Mouse (Mus musculus): ENCODE data around the gene Nrros.

DNA sequence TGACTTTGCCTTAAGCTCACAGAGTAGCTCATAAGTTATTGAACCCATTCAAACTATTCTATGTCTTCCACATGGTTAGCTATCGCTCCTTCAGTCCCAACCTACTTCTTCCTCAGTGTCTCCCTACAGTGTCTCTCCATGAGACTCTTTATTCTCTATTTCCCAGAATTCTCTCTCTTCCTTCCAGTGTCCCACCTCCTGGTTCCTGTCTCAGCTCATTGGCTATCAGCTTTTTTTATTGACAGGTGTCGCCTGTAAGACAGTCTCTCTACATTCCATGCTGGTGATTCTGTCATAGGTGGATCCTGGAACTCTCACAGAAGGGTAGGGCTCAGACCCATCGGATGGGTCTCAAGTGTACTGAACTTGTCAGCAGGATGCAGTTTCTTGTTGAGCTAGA is 40.0 kb downstream of the Nrros start:
- TF ChIP-seq CTCF (conservative IDR thresholded peaks at IDR 0.05; ENCODE audit: low read length) = no peak
- no peak for TF ChIP-seq POU5F1 (IDR thresholded peaks at IDR 0.05; ENCODE audit: borderline replicate concordance, low read length)
- no peak for TF ChIP-seq NANOG (IDR thresholded peaks at IDR 0.05; ENCODE audit: borderline replicate concordance, low read length)
